Mouse (Mus musculus) cerebellum, postnatal 36 days (tissue): Measurements from ENCODE around the gene Anks1.

ENCODE experiments used
- DNase-seq, 2 experiments: peaks; one replicate each; pipeline ENCODE4 v3.0.0; 2021 to 2022; ENCODE audit warnings: mixed read lengths in 2 of 2

Anks1 gene

DNA sequence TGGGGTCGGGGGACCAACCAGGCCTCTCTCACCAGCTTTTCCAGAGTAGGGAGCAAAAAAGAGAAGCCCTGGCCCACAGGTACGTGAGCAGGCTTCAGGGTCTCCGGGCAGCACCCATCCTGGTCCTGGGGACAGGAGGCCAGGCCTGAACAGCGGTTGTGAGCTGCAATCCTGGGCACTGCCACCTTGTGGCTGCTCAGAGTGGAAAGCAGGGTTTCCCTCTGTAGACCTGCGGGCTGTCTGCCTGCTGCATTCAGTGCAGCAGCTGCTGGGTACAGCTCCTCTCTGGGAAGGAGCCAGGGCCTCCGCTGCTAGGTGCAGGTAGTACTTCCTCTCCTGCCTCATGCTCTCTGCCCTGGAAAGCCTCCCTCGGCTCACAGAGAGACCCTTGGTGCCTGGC lies 152.4 kb downstream of the Anks1 start:
- DNase-seq, result peak in 1 of 2 experiments; percentile 50

DNA sequence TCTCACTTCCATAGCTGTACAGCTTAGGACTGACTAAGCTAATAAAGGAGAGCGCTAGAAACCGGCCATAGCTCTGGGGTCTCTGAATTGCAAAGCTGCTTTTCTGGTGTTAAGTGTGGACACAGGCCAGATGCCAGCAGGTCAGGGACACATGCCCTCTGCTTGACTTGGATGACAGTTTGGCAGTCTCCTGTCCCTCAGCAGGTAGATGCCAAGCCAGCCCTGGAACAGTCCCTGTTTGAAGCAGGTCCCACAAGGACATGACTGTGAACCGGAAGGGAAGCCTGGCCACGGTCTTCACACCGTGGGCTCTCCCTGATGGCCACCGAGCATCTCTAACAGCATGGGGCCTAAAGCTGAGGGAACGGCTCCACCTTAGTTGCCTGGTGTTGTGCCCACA lies 153.6 kb downstream of the Anks1 start:
- peak in 1 of 2 experiments; percentile 40 for DNase-seq

DNA sequence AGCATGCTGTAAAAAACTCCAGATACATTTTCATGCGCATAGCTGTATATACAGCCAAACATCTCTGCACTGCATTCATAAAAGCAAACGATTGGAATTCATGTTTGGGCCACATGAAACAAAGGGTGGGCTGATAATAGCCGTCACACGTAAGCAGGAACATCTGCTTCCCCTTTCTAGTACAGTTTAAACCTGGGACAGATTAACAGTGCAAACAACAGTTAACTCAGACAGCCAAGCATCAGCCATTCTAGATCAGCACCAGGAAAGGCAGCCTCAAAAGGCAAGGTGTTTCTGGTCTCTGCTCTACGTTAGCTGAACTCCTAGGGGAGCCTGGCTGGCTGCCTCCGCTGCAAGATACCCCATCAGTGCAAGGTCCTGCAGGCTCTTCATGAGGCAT lies 154.1 kb downstream of the Anks1 start:
- DNase-seq, result no peak

DNA sequence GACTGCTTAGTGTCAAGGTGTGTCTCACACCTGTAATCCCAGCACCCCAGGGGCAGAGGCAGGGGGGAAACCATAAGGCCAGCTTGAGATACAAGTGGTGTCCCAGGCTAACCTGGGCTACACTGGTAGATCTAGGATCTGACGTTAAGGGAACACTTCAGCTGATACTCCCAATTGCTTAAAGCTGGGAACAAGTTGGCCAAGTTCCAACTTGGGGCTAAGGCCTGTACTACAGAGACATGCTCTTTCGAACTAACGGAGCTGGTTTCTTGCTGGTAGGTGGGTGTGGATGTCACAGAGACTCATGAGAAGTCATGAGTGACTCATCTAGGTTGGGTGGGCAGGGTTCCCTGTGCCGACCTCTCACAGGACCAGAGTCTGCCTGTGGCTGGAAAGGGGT lies 158.2 kb downstream of the Anks1 start:
- DNase-seq, result no peak

DNA sequence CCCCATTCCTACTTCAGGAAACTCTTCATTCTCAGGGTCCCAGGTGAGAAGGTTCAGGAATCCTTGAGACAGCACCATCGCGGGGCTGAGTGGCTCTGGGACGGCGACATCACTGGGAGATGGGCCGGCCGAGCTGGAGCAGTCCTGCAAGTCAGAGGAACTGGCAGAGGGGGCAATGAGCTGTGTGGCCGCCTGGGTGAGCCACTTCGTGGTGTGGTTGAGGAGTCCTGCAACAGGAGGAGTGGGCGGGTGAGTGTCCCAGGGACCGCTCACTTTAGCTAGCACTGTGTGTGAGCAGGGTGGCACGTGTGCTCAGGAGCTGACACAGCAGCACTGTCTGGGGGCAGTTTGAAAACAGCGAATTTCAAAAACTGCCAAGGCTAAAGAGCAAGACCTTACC lies 160.3 kb downstream of the Anks1 start:
- DNase-seq, result no peak

DNA sequence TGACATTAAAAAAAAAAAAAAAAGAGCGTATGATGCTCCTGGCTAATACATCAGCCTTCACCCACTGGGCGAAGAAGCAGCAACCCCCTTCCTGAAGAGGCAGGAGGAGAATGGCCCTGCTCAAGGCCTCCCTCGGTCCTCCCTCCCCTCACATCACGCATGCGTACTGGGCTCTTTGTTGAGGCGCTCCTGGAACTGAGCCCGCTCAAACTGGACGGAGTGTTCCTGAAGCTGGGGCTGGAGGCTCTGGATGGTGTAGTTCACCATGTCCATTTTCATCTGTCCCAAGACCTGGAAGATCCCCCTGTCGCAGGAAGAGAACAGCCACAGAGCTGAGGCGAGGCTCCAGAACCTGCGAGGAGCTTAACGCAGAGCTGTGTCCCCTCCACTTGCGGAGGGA lies 161.2 kb downstream of the Anks1 start:
- no peak for DNase-seq

DNA sequence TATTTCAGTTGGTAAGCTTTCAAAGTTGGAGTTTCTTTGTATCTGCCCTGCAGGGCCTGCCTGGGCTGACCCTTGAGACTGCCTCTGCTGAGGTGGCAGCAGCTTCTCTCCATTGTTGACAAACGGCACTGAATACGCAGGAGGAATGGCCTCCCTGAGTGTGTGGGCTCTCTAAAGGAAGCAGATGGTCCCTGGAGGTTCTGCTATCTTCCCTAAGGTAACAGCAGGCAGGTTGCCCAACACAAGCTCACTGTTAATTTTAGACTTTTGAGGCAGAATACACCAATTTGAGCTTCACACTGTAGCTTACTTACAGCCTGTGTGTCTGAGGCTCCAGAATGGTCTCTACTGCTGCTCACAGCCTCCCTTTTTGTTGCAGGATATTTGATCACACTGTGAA lies 163.6 kb downstream of the Anks1 start:
- no peak for DNase-seq

DNA sequence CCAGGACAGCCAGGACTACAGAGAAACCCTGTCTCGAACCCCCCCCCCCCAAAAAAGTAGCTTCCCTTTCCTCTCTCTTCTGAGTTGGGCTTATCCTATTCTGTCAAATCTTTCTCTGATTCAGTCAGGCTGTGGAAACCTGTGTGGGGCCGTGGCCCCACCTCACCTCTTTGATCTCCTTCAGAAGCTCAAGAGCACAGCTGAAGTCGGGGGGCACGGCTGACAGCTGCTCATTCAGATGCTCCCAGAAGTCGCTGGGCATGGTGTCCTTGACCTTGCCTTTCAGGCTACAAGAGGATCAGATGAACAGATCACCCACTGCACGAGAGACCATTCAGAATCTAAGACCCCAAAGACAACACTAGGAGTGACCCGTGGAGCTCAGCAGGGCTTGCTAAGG lies 165.4 kb downstream of the Anks1 start:
- no peak for DNase-seq

DNA sequence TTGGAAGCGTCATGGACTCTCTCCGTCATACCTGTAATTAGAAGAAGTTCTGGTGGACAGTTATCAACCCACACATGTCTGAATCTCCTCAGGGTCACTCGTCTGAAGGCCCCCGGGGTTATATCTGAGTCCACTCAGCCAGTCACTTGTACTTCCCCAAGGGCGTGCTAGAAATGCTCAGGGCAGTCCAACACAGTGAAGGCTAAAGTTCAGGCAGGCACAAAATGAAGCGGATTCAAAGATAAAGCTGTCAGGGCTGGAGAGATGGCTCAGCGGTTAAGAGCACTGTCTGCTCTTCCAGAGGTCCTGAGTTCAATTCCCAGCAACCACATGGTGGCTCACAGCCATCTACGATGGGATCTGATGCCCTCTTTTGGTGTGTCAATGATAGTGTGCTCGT lies 168.9 kb downstream of the Anks1 start:
- no peak for DNase-seq

DNA sequence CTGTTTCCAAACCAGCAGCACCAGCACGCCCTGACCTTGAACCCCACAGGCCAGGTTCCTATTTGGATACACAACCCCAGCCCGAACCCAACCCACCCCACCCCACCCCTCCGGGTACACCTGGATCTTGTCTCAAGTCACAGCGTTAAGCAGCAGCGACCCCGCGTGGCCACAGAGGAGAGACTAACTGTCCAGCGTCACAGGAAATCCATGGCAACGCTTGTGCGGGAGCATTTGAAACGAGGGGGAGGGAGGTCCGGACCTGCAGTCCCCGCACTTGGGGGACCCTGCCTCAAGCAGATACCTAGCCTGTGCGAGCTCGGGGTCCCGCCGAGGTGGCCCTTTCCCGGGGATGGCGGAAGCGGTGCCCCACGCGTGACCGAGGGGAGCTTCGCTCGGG lies 170.5 kb downstream of the Anks1 start:
- peak; percentile 88 for DNase-seq

DNA sequence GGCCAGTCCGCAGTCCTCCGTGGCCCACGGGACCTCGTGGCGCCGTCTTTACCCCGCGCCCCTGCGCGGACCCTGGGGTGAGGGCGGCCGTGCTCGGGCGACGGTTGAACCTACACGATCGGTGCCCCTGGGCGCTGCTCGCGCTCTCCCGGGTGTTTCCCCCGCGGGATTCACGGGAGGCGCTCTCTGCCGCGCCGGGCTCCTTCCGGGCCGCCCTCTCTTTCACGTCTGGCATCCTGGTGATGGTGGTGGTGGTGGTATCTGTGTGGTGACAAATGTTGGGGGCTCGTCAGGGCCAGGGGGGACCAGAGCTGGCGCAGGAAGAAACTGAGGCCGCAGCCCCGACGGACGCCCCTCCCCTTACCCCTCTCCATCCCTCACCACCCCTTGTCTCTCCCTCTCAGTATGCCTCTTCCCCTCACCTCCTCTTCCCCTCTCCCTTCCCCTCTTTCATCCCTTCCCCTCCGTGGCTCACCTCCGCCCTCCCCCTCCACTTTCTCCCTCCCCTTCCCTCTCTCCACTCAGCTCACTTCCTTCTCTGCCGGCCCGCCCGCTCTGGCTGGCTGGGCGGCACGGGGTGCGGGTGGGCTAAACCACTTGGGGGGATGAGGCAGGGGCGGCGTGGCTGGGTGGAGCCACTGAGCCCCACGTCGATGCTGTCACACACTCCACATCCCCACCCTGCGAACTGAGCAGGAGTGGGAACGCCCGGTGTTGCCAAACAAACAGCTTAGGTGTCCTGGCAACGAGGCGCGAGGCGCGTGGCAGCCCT lies 171.1 kb downstream of the Anks1 start, which contains the start of gene Tcp11:
TSS of gene Tcp11 (minus strand) at position 595 of the 772 bp plus-strand sequence.
- DNase-seq, result no peak

DNA sequence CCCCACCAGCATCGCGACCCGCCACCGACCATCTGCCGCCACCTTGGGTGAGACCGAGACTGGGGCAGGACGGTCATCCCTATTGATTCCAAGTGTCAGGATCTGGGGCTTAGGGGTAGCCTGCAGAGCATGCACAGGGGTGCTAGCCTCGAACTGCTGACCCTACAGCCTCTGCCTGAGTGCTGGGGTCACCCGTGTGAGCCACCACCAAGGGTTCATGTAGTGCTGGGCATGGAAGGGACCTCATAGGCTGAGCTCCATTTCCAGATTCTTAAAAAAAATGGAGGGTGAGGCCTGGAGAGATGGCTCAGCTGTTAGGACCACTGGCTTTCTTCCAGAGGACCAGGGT lies 171.7 kb downstream of the Anks1 start:
- DNase-seq, result no peak

DNA sequence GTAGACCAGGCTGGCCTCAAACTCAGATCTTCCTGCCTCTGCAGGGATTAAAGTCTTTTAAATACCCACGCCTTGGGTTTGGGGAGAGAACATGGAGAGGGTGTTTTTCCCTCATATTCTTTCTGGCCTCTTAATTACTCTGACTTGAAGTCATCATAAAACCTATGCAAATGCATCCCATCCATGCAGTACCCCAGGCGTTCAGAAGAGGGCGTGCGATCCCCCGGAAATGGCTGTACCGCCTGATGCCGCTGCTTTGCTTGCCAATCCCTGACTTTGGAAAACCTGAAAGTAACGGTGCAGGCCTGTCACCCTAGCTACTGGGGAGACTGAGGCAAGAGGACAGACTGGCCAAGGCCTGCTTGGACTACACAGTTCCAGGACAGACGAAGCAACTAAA lies 172.3 kb downstream of the Anks1 start:
- peak; percentile 31 to 47 for DNase-seq

DNA sequence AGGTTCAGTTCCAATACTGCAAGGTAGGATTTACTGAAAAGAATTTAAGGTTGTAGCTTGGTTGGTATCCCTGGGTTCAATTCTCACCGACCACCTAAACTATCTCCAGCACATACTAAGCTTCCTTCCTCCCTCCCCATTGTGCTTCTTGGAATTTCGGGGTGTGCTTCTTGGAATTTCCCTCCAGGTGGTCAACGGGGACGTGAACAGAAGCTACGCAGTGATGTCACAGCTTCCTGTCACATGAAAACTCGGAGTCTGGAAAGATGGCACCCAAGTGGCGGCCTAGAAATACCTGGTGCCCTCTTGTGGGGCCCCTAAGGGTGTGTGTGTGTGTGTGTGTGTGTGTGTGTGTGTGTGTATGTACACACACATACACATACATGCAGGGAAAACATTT lies 172.8 kb downstream of the Anks1 start:
- DNase-seq, result no peak

DNA sequence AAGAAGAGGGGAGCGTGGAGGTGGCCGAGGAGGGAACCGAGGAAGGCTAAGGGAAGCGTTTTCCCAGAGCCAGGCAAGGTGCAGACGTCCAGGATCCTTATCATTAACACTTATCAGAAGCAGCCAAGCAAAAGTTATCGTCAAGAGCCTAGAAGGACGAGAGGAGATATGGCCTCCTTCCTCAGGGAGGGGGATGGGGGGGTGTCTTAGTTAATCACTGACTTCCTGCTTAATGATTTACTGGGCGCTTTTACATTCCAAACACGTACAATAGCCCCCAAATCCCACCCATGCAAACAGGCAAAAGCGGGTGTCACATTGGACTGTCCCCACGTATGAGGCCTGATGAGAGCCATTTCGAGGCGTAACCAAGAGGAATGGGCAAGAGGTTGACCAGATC lies 173.8 kb downstream of the Anks1 start:
- DNase-seq, result no peak

DNA sequence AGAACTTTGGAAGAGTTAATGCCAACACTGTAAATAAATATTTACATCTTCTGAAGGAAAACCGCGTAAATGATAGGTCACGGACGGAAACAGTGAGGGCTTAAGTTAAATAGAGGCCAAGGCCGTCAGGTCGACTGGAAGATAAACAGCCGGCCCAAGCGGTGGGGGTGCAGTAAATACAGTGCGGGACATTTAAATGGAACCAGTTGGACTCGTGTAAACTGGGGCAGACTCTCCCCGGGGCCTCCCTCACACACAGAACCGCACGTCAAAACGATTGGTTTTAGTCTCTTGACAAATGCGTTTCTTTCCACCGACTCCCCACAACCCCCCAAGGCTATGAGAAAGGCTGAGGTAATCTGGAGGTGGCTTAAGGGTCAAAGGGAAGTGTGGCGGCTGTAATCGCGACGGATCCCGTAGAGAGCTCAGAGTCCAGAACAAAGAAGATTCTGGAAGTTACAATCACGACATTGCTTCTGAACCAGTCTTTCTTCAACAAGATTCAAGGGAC lies 175.3 kb downstream of the Anks1 start:
- no peak for DNase-seq

DNA sequence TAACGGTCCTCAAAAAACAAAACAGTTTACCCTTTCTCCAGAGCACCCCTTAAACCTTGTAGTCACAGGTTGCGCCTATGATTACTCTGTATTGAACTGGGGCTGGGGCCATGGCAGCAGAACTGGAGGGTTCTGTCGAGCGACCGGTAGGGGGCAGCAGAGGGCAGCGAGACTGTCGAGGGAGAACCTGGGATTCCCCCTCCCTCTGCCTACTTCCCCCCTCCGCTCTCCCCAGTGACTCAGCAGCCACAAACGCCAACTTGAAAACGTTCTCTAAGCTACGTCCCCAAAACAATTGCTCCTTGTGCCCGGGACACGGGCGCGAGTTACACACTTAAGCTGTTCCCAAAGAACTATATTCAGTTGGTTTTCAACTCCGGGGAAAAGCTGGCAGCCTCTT lies 175.9 kb downstream of the Anks1 start:
- DNase-seq, result peak; percentile 83 to 87

DNA sequence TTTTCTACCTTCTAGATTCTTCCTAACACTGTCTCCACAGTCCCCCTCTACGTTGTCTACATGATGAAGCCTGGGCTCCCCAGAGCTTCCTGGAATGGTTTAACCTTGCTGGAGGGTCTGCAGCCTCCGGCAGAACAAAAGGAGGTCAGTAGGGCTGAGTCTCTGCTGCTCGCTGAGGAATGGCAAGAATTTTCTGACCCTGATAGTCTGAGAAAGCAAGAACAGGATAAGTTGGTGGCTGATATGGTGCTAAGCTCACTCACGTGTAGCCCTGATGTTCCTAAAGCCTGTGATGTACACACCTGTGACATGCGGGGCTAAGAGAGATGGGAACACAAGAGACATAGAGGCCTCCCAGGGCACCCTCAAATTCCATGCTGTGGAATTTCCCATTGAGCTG lies 178.3 kb downstream of the Anks1 start:
- no peak for DNase-seq

DNA sequence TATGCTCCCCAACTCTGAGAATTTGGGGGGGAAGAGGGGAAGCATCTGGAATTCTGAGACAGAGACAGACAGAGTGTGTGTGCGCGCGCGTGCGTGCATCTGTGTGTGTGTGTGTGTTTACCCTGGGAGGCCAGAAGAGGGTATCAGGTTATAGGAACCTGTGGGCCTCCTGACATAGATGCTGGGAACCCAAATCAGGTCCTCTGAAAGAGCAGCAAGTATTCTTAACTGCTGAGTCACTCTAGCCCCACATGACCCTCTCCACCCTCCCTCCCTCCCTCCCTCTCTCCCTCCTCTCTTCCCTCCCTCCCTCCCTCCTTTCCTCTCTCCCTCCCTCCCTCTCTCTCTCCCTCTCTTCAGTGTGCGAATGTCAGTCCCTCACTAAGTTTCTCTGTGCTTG lies 179.6 kb downstream of the Anks1 start:
- DNase-seq, result no peak

DNA sequence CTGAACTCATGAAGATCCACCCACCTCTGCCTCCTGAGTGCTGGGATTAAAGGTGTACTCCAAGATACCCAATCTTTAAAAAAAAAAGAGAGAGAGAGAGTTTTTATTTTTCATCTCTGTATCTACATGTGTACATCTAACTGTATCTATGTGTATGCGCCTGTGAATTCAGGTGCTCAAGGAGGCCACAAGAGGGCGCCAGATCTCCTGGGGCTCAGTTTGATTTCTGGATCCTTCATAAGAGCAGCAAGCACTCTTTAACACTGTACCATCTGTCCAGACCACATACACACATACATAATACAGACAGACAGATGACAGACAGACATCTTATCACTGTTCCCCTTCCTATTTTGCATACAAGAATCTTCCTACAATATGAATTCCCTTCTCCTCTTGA lies 183.2 kb downstream of the Anks1 start:
- no peak for DNase-seq

DNA sequence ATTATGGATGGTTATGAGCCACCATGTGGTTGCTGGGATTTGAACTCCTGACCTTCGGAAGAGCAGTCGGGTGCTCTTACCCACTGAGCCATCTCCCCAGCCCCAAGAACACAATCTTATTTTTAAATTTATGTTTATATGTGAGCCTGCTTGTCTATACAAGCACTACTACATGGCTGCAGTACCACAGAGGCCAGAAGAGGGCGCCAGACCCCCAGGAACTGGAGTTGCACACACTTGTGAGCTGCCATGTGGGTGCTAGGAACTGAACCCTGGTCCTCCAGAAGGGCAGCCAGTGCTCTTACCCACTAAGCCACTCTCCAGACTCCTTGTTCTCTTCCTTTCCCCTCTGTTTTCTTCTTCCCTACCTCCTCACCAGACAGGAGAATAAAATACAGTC lies 184.7 kb downstream of the Anks1 start:
- DNase-seq, result no peak

DNA sequence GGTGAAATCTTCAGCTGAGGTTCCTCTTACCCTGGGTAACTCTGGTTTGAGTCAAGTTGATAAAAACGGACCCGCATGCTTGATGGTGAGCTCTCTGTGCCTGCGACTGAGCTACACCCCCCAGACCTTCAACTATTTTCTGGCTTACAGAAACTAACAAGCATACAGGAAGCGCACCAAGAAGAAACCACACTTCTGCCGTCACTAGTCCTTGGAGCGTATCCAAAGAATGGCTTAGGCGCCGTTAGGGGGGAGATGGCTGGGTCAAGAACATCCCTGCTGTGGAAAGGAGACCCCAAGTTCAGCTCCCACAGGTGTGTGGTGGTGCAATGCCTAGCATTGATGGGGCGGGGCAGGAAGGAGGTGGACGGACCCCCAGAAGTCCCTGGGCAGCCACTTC lies 187.3 kb downstream of the Anks1 start:
- no peak for DNase-seq

DNA sequence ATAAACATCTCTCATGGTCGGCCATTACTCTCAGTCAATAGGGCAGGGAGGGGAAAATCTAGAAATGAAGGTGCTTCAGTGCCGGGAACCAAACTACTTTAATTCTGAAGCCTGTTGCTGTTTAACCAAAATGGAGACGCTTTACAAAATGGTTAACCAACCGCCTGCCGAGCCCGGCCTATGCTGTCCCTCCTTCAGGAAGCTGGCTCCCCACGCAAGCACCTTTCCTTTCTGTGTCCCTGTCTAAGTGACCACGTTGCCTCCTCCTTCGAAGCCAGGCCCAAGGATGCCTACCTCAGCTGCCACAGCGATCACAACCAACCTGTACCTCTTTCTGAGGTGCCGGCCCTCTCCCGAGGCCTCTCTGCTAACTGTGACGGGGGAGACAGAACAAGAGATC lies 188.2 kb downstream of the Anks1 start:
- no peak for DNase-seq

DNA sequence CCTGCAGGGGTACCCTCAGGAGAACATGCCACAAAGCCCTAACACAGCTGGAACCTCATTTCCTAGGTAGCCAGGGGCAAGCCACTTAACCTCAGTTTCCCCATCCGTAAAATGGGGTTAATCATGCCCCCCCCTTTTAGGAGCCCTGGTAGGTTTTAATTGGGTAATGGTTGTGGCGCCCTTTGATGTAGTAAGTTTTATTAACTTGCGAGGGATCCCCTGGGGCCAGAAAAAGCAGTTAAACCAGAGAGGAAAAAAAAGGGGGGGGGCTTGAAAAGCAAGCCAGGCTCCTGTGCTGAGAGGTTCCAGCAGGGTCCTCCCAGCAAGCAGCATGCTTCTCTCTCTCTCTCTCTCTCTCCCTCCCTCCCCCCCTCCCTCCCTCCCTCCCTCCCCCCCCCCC lies 190.0 kb downstream of the Anks1 start:
- no peak for DNase-seq

DNA sequence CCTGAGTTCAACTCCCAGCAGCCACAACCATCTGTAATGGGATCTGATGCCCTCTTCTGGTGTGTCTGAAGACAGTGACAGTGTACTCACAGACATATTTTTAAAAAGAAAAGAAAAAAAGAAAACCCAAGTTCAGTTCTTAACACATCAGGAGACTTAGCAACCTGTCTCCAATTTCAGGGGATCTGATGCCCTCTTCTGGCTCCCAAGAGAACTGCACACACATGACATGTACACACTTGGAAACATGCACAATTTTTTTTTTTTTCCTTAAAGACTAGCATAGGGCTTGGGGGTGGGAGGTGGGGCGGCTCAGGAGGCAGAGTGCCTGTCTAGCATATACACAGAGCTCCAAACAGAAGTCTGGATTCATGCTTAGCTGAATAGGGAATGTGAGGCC lies 191.6 kb downstream of the Anks1 start:
- no peak for DNase-seq
